Mouse (Mus musculus): ENCODE results near the gene Dnah17. TPM values are rescaled to one million over a fixed set of nuclear protein-coding genes. Genes with fewer than 3 reads are reported as not detected.

Gene Dnah17
- polyA plus RNA-seq, 1 experiment from 2014 or later = 0.37 TPM

DNA sequence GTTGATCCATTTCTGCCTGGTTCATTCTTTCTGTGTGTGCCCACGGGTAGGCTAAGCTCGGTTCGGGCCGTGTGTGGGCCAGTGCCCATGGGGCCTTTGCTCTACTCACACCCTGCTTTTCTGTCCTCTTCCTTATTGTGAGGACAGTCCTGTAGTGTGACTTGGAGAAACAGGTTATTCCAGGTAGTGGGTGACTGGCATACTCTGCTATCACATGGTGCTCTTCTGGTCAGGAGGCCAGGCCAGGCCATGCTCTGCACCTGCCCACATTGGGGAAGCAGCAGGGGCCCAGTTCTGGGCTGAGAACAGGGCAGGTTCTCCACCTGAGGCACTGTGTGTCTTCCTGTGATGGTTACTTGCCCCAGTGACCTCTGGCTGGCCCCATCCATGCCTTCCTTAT, 132.1 kb downstream of the Dnah17 start:
- Histone ChIP-seq H3K4me2 (ENCODE audit: low read length) (no peak overlapping the region), H3K36me3 (ENCODE audit: control insufficient read depth, insufficient read depth) (peaks cover 8% of the 10 kb centered on the region), H3K9me3 (ENCODE audit: control insufficient read depth, low read length) (no peaks in the 10 kb centered on the region), H3K4me3 (replicated peaks; ENCODE audit: low read length) (no peak overlapping the region), H3K4me1 (replicated peaks; ENCODE audit: control insufficient read depth, insufficient read depth, low read length) (peaks cover 11% of the 10 kb centered on the region), H3K27me3 (replicated peaks; ENCODE audit: control insufficient read depth, insufficient read depth, low read length) (no peaks in the 10 kb centered on the region), H3K27ac (ENCODE audit: low read length) (no peak overlapping the region), H3K9ac (replicated peaks; ENCODE audit: low read depth, low read length) (no peak overlapping the region)
- WGBS = 94% methylated on average over 4 of the region's 4 CpGs
- no peak for ATAC-seq

- no peak overlapping the region for H3K27ac ChIP-seq (ENCODE audit: low read length)
- H3K27me3 ChIP-seq (replicated peaks; ENCODE audit: control insufficient read depth, insufficient read depth, low read length) = no peaks in the 10 kb centered on the region
- H3K4me2 ChIP-seq (ENCODE audit: low read length) = no peak overlapping the region
- H3K9me3 ChIP-seq (ENCODE audit: control insufficient read depth, low read length) = no peaks in the 10 kb centered on the region
- H3K36me3 ChIP-seq (ENCODE audit: control insufficient read depth, insufficient read depth) = peaks cover 4% of the 10 kb centered on the region; the same call in 1 of the 2 replicates
- H3K4me1 ChIP-seq (replicated peaks; ENCODE audit: control insufficient read depth, insufficient read depth, low read length) = peaks cover 11% of the 10 kb centered on the region
- no peak overlapping the region for H3K4me3 ChIP-seq (replicated peaks; ENCODE audit: low read length)
- ATAC-seq = no peak
- H3K9ac ChIP-seq (replicated peaks; ENCODE audit: low read depth, low read length) = no peak overlapping the region
- 88% methylated on average over 2 of the region's 2 CpGs for WGBS
These were observed 133.3 kb downstream of the Dnah17 start for GRCm38 (mm10) chr11:117997085-117997484.

DNA sequence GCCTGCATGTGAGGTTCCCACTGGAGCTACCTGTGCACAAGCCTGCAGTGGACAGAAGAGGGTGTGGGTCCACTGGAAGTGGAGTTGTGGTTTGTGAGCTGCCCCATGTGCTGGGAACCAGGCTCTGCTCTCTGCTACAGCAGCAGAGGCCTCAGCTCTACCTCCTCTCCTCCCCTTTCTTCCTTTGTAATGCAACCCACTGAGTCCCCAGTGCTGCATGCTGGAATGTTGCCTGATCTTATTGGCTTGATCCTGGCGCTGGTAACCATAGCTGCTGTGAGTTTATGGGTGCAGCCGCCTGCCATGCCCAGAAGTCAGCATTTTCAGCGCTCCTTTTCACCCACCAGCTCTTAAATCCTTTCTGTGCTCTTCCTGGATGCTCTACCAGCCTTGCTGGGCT, 134.4 kb downstream of the Dnah17 start:
- Histone ChIP-seq H3K9me3 (ENCODE audit: control insufficient read depth, low read length) (no peaks in the 10 kb centered on the region), H3K27me3 (replicated peaks; ENCODE audit: control insufficient read depth, insufficient read depth, low read length) (no peaks in the 10 kb centered on the region), H3K36me3 (ENCODE audit: control insufficient read depth, insufficient read depth) (peaks cover 2% of the 10 kb centered on the region; the same call in 1 of the 2 replicates), H3K9ac (replicated peaks; ENCODE audit: low read depth, low read length) (no peak overlapping the region), H3K4me1 (replicated peaks; ENCODE audit: control insufficient read depth, insufficient read depth, low read length) (peaks cover 11% of the 10 kb centered on the region), H3K4me2 (ENCODE audit: low read length) (no peak overlapping the region), H3K4me3 (replicated peaks; ENCODE audit: low read length) (no peak overlapping the region), H3K27ac (ENCODE audit: low read length) (no peak overlapping the region)
- ATAC-seq = no peak
- WGBS = 23% methylated on average over 3 of the region's 3 CpGs

- H3K9ac ChIP-seq (replicated peaks; ENCODE audit: low read depth, low read length) = no peak overlapping the region
- no peak overlapping the region for H3K27ac ChIP-seq (ENCODE audit: low read length)
- no peak overlapping the region for H3K4me3 ChIP-seq (replicated peaks; ENCODE audit: low read length)
- 0 out of 2 replicates have a peak, but pooled peaks cover under 1% of the 10 kb centered on the region for H3K36me3 ChIP-seq (ENCODE audit: control insufficient read depth, insufficient read depth)
- H3K4me2 ChIP-seq (ENCODE audit: low read length) = no peak overlapping the region
- no peaks in the 10 kb centered on the region for H3K27me3 ChIP-seq (replicated peaks; ENCODE audit: control insufficient read depth, insufficient read depth, low read length)
- H3K4me1 ChIP-seq (replicated peaks; ENCODE audit: control insufficient read depth, insufficient read depth, low read length) = peaks cover 11% of the 10 kb centered on the region
- WGBS = 54% methylated on average over 3 of the region's 3 CpGs
- no peak for ATAC-seq
- H3K9me3 ChIP-seq (ENCODE audit: control insufficient read depth, low read length) = no peaks in the 10 kb centered on the region
These were observed 134.8 kb downstream of the Dnah17 start for GRCm38 (mm10) chr11:117995661-117996060.

DNA sequence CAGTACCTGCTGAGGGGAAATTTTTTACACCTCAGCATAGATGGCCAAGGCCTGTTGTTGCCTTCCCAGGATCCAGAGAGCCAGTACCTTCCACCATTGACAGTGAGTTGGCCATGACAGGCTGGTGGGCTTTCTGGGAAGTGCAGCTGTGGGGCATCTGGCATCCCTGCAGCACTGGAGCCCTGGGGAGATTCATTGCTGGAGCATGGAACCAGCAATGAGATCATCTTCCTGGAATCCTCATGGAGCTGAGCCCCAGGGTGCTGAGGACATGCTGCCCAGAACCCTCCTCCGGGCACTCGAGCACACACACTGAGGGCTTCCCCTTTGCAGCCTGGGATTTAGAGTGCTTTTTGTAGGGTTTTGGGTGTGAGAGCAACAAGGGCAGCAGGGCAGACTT, 135.2 kb downstream of the Dnah17 start:
- no peak overlapping the region for H3K4me2 ChIP-seq (ENCODE audit: low read length)

DNA sequence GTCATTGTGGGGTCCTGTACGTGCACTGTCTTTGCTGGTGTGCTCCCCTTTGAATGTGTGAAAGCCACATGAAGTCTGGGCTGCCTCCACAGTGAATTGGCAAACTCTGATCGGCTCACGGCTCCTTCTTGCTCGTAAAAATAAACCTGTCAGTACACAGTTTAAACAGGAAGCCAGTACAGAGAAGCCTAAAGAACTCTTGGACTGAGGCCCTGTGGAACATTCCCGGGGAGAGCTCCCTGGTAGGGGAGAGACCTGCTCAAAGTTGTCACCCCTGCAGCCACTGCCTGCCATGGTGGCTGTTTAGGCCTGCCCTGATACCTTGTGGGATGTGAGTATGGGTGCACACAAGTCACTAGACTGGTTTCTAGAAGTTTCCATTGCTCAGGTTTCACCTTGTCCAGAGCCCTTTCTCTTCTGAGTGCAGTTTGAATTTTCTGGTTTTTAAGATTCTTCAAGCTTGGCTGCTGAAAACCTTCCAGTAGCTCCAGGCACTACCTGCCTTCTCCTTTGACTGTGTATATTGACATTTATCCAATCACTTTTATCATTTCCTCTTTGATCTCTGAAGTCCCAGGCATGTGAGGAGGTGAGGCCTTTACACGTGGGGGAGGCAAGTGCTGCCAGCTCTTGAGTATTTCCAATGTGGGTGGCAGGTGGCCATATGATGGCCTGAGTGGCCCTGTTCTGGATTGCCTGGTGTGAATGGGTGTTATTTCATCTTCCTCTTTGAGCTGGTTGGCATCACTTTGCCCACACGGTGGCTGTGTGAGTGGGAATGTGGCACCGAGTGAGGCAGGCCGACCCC, 136.0 kb downstream of the Dnah17 start:
- no peak overlapping the region for H3K27ac ChIP-seq (ENCODE audit: low read length)
- no peaks in the 10 kb centered on the region for H3K27me3 ChIP-seq (replicated peaks; ENCODE audit: control insufficient read depth, insufficient read depth, low read length)
- peaks cover 11% of the 10 kb centered on the region for H3K4me1 ChIP-seq (replicated peaks; ENCODE audit: control insufficient read depth, insufficient read depth, low read length)
- no peak for ATAC-seq
- H3K4me3 ChIP-seq (replicated peaks; ENCODE audit: low read length) = no peak overlapping the region
- no peaks in the 10 kb centered on the region for H3K9me3 ChIP-seq (ENCODE audit: control insufficient read depth, low read length)
- no peaks in the 10 kb centered on the region for H3K36me3 ChIP-seq (ENCODE audit: control insufficient read depth, insufficient read depth)
- 63% methylated on average over 9 of the region's 9 CpGs for WGBS
- no peak overlapping the region for H3K9ac ChIP-seq (replicated peaks; ENCODE audit: low read depth, low read length)
- no peak overlapping the region for H3K4me2 ChIP-seq (ENCODE audit: low read length)

More for the DNA sequence above, 135.2 kb downstream of the Dnah17 start:
- Histone ChIP-seq H3K9me3 (ENCODE audit: control insufficient read depth, low read length) (no peaks in the 10 kb centered on the region), H3K4me1 (replicated peaks; ENCODE audit: control insufficient read depth, insufficient read depth, low read length) (peaks cover 11% of the 10 kb centered on the region), H3K4me3 (replicated peaks; ENCODE audit: low read length) (no peak overlapping the region), H3K9ac (replicated peaks; ENCODE audit: low read depth, low read length) (no peak overlapping the region), H3K36me3 (ENCODE audit: control insufficient read depth, insufficient read depth) (no peaks in the 10 kb centered on the region), H3K27ac (ENCODE audit: low read length) (no peak overlapping the region), H3K27me3 (replicated peaks; ENCODE audit: control insufficient read depth, insufficient read depth, low read length) (no peaks in the 10 kb centered on the region)
- ATAC-seq = no peak
- 57% methylated on average over 2 of the region's 2 CpGs for WGBS

DNA sequence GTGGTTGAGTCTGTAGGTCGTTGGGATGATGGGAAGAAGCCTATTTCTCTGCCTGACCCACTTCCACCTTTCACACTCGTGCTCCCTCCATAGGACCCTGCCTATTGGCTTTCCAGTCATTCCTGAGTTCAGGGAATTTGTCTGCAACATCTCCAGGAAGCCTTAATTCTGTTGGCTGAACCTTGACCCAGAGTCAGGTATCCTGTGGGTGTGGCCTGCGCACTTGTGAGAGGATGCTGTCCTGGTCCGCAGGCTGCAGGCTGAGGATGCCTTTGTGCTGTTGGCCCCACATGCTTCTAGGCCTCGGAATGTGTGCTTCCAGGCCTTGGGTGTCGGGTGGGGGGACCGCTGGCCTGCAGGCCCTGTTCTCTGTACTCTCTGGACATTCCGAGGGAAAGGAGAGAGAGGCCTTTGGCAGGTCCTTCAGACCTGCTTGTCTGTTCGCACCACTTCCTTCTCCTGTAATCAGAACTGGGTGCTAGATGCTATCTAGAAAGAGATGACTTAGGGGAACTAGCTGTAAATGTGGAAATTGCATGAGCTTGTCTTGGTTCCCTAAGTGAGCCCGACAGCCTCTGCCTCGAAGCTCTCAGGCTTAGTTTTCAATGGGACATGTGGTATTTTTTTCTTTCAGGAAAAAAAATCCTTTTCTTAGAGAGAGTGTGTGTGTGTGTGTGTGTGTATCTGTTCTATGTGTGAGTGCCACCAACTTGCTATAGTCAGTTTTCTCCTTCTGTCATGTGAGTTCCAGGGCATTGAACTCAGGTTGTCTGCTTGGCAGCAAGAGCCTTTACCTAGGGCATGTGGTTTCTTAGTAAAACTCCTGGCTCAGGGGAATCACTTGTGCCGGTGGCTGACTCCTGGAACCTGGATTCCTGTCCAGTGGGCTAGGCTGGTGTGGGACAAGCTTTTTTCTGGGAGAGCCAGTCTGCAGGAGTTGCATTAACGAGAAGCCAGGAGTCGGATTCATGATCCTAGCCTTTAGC, 137.0 kb downstream of the Dnah17 start:
- Histone ChIP-seq H3K9me3 (ENCODE audit: control insufficient read depth, low read length) (no peaks in the 10 kb centered on the region), H3K27ac (ENCODE audit: low read length) (no peak overlapping the region; the same call in 1 of the 2 replicates), H3K27me3 (replicated peaks; ENCODE audit: control insufficient read depth, insufficient read depth, low read length) (no peaks in the 10 kb centered on the region), H3K4me1 (replicated peaks; ENCODE audit: control insufficient read depth, insufficient read depth, low read length) (peaks cover 11% of the 10 kb centered on the region), H3K36me3 (ENCODE audit: control insufficient read depth, insufficient read depth) (no peaks in the 10 kb centered on the region), H3K9ac (replicated peaks; ENCODE audit: low read depth, low read length) (no peak overlapping the region), H3K4me3 (replicated peaks; ENCODE audit: low read length) (no peak overlapping the region), H3K4me2 (ENCODE audit: low read length) (no peak overlapping the region)
- ATAC-seq = no peak
- 79% methylated on average over 14 of the region's 14 CpGs for WGBS

- ATAC-seq = no peak
- Histone ChIP-seq H3K27ac (ENCODE audit: low read length) (no peak overlapping the region), H3K4me3 (replicated peaks; ENCODE audit: low read length) (no peak overlapping the region), H3K4me1 (replicated peaks; ENCODE audit: control insufficient read depth, insufficient read depth, low read length) (peaks cover 24% of the 10 kb centered on the region), H3K9ac (replicated peaks; ENCODE audit: low read depth, low read length) (no peak overlapping the region), H3K9me3 (ENCODE audit: control insufficient read depth, low read length) (no peaks in the 10 kb centered on the region), H3K4me2 (ENCODE audit: low read length) (no peak overlapping the region), H3K27me3 (replicated peaks; ENCODE audit: control insufficient read depth, insufficient read depth, low read length) (no peaks in the 10 kb centered on the region), H3K36me3 (ENCODE audit: control insufficient read depth, insufficient read depth) (no peaks in the 10 kb centered on the region)
- 63% methylated on average over 9 of the region's 9 CpGs for WGBS
These were observed 138.6 kb downstream of the Dnah17 start for GRCm38 (mm10) chr11:117991502-117992470.
